Mouse (Mus musculus) embryo, embryonic 11.5 days (tissue): ENCODE measurements around the gene Kcnab3.

Experiments used
- DNase-seq: peaks from one replicate; pipeline ENCODE4 v3.0.0-alpha.2; 2012; ENCODE audit warnings: low read depth, low spot score

Kcnab3 gene

GRCm38 (mm10) chr11:69331929-69332405, 5.9 kb downstream of the Kcnab3 start:
- peak; percentile 66 for DNase-seq

DNA sequence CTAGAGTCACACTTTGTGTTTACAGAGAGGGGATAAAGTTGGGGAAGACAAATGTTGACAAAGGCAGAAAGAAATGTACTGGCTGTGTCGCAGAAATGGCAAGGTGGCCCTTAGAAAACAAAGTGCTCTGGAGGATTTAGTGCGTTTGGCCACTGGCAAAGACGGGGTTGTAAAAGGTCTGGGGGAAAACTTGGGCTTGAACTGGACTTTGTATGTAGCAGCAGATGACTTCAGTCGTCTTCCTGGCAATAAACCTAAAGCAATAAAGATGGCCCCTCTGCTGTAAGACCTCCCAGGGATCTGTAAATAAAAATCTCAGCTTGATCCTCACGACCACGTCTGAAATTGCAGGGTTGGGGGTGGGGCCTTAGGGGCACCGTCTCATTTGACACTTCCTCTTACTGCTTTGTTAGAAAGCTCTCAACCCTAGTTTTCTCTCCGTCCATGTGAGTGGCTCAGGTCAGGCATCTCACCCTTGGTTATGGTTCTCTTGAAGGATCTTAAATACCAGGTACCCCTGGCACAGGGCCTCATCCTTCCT, 6.7 kb downstream of the Kcnab3 start:
- DNase-seq = no peak

GRCm38 (mm10) chr11:69333922-69334321, 7.9 kb downstream of the Kcnab3 start:
- no peak for DNase-seq

DNA sequence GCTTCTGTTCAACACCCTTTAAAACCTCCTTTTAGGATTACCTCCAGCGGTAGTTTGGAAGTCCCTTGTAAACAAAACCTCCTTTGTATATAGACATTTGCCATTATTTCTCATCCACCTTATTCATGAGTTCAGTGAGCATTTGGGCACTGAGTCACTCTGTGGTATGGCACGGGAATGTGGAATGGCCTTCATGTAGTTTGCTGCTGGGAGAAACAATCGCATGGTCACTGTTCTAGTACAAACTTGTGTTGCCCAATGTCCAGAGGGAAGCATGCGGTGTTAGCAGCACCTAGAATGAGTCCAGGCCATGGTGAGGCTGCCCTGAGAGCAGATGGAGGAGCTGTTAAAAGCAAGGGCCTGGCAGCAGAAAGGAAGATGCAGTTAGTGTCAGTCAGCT, 8.7 kb downstream of the Kcnab3 start:
- DNase-seq = no peak

GRCm38 (mm10) chr11:69340161-69341131, 14.4 kb downstream of the Kcnab3 start, which contains the start of gene Rnf227:
Gene Rnf227, plus strand, starts transcription at chr11:69340461.
- DNase-seq = peak; percentile 74

DNA sequence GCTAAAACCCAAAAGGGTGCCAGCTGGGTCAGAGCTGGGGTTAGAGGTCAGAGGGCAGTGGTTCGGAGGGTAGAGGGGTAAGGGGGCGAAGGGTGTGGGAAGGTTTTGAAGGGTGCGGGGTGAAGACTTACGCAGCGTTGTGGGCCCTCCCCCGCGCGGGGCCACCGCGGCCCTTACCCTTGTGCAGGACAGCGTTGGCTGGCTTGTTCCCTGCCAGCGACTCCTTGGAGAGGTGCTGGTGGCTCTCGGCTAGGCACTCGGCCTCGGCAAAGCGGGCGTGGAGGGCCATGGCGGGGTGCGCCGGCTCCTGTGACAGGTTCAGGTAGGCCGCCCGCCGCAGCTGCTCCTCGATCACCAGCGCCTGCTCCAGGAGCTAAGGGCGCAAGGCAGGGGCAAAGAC, 20.4 kb downstream of the Kcnab3 start:
- no peak for DNase-seq

DNA sequence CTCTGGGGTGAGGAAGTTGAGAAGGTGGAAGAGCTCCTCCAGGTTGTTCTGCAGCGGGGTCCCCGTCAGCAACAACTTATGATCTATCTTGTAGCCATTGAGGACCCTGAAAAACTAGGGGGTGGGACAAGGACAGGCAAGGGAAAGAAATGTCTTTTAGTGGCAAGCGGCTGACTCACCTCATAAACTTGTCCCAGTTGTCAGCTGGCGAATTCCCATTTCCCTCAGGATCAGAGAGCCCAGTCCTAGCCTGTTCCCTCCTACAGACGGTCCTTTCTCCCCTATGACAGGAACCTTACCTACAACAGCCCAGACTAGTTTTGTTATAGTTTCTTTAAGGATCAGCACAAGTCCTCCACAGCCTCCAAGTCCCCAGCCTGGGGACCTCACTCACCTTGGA, 30.5 kb downstream of the Kcnab3 start:
- no peak for DNase-seq

DNA sequence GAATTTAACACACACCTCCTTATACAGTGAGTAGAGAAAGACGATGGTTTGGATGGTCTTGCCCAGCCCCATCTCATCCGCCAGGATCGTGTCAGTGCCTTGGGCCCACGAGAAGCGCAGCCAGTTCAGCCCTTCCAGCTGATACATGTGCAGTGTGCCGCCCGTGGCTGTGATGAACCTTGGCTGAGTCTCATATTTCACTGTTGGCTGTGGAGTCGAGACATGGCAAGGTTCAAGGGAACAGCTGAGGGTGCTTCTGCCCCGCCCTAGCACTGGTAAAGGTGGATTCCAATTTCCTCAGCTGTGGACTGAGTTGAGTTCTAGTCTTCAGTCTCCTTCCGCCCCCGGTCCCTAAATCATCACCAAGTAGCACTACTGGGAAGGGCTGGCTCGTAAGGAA, 31.6 kb downstream of the Kcnab3 start:
- no peak for DNase-seq

GRCm38 (mm10) chr11:69362021-69362420, 36.0 kb downstream of the Kcnab3 start:
- DNase-seq = no peak

GRCm38 (mm10) chr11:69362479-69362878, 36.4 kb downstream of the Kcnab3 start:
- DNase-seq = no peak

DNA sequence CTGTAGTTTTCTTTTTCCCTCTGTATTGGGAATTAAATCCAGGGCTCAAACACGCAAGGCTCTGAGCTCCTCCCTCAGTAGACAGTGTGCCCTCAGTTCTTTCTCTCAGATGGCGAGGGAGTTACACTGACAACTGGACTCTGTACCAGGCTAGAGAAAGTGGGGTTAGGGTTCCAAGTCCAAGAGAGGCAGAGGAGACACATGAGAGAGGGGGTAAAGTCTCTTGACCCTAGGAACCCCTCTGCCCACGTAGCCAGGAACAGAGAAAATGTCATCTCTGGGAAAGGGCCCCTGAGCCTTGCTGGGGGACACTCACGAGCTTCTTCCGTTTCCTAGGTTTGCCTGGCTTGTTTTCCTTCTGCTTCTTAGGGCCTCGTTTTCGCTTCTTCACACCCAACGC, 38.3 kb downstream of the Kcnab3 start:
- DNase-seq = no peak

GRCm38 (mm10) chr11:69364910-69365309, 38.9 kb downstream of the Kcnab3 start:
- no peak for DNase-seq

- no peak for DNase-seq
Observed at GRCm38 (mm10) chr11:69365722-69366121, 39.7 kb downstream of the Kcnab3 start.

DNA sequence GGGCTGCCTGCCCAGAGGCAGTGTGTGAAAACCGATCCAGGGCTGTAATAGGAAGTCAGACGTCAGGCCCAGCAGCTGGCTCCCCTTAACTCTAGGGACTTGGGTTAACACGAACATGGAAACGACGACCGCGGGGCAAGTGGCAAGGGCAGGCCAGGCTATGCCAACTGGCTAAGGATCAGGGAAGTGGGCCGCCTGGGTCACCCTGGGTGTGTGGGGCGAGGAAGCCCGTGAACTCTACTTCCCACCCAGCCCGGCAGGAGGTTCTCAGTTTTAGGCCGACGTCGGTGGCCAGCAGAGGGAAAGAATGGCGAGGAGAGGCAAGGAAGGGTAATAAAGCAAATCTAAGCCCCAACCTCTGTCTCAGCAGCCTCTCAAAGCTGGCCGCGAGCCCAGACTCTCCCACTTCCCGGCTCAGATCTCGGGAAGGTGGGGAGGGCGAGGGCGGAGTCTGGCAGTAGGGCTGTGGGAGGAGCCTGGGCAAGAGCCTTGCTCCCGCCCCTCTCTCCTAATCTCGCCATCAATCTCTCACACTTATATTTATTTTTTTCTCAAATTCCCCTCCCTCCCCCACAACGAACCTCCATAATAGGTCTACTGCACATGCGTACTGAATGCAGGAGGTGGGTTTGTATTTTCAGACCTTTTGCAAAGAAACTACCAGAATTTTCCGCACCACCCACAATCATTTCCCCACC, 40.2 kb downstream of the Kcnab3 start:
- DNase-seq = peak; percentile 89

DNA sequence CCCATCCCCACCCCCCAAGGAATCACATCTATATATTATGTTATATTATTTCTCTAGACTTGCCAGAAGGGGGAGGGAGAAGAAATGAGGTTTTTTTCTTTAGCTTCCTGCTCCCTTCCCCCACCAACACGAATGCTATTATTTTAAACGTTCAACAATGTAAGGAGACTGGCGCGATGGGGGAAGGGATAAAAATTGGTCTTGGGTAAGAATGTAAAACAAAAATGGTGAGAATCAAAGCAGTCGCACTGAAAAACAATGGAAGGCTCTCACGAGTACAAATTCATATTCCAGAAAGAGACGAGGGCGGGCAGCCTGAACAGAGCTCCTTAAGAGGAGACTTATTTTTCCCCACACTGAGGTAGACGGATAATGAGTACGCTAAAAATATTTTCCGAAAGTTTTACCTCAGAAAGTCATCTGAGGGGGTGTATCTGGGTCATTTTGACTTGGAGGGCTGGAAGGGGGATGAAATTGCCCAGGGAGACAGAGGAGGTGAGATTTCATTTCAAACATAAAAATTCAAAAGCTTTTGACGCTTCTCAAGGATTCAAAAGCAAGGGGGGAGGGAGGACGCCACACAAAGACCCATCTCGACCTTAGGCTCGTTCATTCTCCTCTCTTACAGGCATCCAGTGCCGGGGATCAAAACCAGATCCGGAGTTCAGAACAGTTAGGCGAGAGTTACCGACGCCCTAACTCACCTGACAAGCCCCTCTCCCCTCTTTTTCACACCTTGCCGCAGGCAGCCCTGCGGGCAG, 41.0 kb downstream of the Kcnab3 start:
- no peak for DNase-seq

- DNase-seq = peak; percentile 43
Observed at GRCm38 (mm10) chr11:69367616-69368355, 41.7 kb downstream of the Kcnab3 start.

DNA sequence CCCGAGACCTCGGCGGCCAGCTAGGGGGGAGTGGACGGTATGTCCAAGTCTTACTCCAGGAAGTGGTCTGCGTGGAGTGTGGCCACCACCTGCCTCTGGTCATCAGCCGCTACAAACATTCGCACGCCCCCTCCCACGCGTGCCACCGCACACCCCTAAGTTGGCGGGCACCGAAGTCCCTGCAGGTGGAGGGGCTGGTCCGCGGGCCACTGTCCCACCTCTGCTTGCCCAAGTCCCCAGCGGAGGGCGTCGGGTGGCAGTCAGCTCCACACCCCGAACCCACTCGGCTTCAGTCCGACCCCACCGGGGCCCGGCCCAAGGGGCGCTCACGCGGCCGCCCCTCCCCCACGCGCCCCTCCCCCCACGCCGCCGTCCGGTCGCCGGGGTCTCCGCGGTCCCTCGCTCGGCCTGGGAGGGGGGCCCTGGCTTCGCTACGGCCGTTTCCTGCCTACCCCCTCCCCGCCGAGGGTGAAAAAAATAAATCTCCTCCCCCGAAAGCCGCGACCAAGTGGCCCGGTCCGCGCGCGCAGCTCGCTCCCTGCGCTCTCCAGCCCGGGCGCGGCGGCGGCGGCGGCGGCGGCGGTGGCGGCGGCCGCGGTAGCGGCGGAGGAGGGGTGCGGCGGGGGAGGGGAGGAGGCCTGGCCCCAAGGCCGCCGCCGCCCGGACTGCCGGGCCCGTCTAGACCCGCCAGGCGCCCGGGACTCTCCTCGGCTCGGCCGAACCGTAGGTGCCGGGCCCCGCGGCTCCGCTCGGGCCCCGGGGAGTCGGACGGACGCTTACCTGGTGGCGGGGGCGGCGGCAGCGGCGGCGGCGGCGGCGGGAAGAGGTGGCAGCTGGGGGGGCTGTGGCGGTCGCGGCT, 42.5 kb downstream of the Kcnab3 start:
- DNase-seq = no peak

DNA sequence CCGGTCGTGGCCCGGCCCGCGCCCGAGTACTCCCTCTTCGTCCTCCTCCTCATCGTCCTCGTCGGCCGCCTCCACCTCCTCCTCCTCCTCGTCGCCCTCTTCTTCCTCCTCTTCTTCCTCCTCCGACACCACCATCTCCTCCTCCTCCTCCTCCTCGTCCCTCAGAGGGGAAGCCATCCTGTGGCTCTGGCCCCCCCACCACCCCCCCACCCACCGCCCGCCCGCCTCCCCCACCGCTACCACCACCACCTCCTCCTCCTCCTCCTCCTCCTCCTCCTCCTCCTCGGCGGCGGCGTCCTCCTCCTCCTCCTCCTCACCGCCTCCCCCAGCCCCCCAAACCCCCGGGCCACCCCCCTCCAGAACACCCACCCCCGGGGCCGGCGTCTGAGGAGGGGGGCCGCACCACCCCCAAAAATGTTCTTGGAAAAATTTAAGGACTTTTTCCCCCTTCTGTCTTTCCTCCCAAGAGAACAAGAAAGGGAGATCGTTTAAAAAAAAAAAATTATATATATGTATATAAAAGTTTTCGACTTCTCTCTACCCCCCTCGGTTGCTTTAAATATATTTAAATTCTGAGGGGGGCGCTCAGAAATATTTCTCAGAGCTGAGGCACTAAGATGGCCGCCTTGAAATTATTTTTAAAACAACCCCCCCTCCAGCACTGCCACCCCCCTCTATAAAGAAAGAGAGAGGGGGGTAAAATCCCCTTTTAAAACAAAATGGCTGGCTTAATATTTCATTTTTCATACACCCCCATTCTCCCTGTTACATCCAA, 43.3 kb downstream of the Kcnab3 start, which contains the start of gene Chd3:
TSS of gene Chd3 (minus strand) at position 192 of the 775 bp plus-strand sequence.
- no peak for DNase-seq
